Mouse (Mus musculus): ENCODE measurements around the gene Col28a1. TPM values are rescaled to one million over a fixed set of nuclear protein-coding genes. Genes with fewer than 3 reads are reported as not detected.

Gene Col28a1
- total and polyA plus RNA-seq, 3 experiments: 0.27 to 0.70 (median 0.32) TPM

GRCm38 (mm10) chr6:8172101-8172500 is 20.3 kb downstream of the Col28a1 start:
- intact Hi-C loops (cut with DNase I): no loop called here

GRCm38 (mm10) chr6:8164741-8165140 is 27.7 kb downstream of the Col28a1 start:
- no peaks in the 10 kb centered on the region for H3K27me3 ChIP-seq (ENCODE audit: control insufficient read depth, insufficient read depth, low read length)
- no peak for DNase-seq

More at GRCm38 (mm10) chr6:8172101-8172500, 20.3 kb downstream of the Col28a1 start:
- TF ChIP-seq CTCF (IDR thresholded peaks at IDR 0.05): no peak
- TF ChIP-seq POLR2A (IDR thresholded peaks at IDR 0.05; ENCODE audit: insufficient read depth, low read depth, low read length): no peak
- TF ChIP-seq EP300 (IDR thresholded peaks at IDR 0.05; ENCODE audit: insufficient read depth, low read depth, low read length): no peak
- no peak overlapping the region for H3K4me3 ChIP-seq
- H3K36me3 ChIP-seq (ENCODE audit: control insufficient read depth, insufficient read depth, low read length): no peaks in the 10 kb centered on the region
- peaks cover 3% of the 10 kb centered on the region for H3K4me1 ChIP-seq (ENCODE audit: control insufficient read depth, insufficient read depth, low read length)
- no peak overlapping the region for H3K27ac ChIP-seq
- 83% methylated on average over 1 of the region's 1 CpGs for WGBS
- H3K79me2 ChIP-seq (replicated peaks; ENCODE audit: control insufficient read depth, insufficient read depth, low read length): no peaks in the 10 kb centered on the region
- DNase-seq: no peak
- no peaks in the 10 kb centered on the region for H3K27me3 ChIP-seq (ENCODE audit: control insufficient read depth, insufficient read depth, low read length)
- H3K9ac ChIP-seq (ENCODE audit: low read depth, low read length): no peak overlapping the region

GRCm38 (mm10) chr6:8160001-8160400 is 32.4 kb downstream of the Col28a1 start:
- H3K79me2 ChIP-seq (replicated peaks; ENCODE audit: control insufficient read depth, insufficient read depth, low read length): no peaks in the 10 kb centered on the region
- H3K4me1 ChIP-seq (ENCODE audit: control insufficient read depth, insufficient read depth, low read length): peaks cover 3% of the 10 kb centered on the region
- 52% methylated on average over 2 of the region's 2 CpGs for WGBS
- no peak overlapping the region for H3K4me3 ChIP-seq
- no peak overlapping the region for H3K27ac ChIP-seq
- no peak for TF ChIP-seq POLR2A (IDR thresholded peaks at IDR 0.05; ENCODE audit: insufficient read depth, low read depth, low read length)
- no peak for TF ChIP-seq EP300 (IDR thresholded peaks at IDR 0.05; ENCODE audit: insufficient read depth, low read depth, low read length)
- no peak for TF ChIP-seq CTCF (IDR thresholded peaks at IDR 0.05)
- no peak overlapping the region for H3K9ac ChIP-seq (ENCODE audit: low read depth, low read length)
- H3K36me3 ChIP-seq (ENCODE audit: control insufficient read depth, insufficient read depth, low read length): no peaks in the 10 kb centered on the region
- H3K27me3 ChIP-seq (ENCODE audit: control insufficient read depth, insufficient read depth, low read length): no peaks in the 10 kb centered on the region
- no peak for DNase-seq
- intact Hi-C loops (cut with DNase I): no loop called here

More at GRCm38 (mm10) chr6:8164741-8165140, 27.7 kb downstream of the Col28a1 start:
- Histone ChIP-seq H3K27ac (no peak overlapping the region), H3K4me3 (no peak overlapping the region), H3K79me2 (replicated peaks; ENCODE audit: control insufficient read depth, insufficient read depth, low read length) (no peaks in the 10 kb centered on the region), H3K36me3 (ENCODE audit: control insufficient read depth, insufficient read depth, low read length) (no peaks in the 10 kb centered on the region), H3K4me1 (ENCODE audit: control insufficient read depth, insufficient read depth, low read length) (no peaks in the 10 kb centered on the region; the same call in 1 of the 2 replicates), H3K9ac (ENCODE audit: low read depth, low read length) (no peak overlapping the region)
- WGBS: 57% methylated on average over 1 of the region's 1 CpGs
- intact Hi-C loops (cut with DNase I): no loop called here
- TF ChIP-seq CTCF (IDR thresholded peaks at IDR 0.05) (no peak), EP300 (IDR thresholded peaks at IDR 0.05; ENCODE audit: insufficient read depth, low read depth, low read length) (no peak), POLR2A (IDR thresholded peaks at IDR 0.05; ENCODE audit: insufficient read depth, low read depth, low read length) (no peak)

- no peaks in the 10 kb centered on the region for H3K79me2 ChIP-seq (replicated peaks; ENCODE audit: control insufficient read depth, insufficient read depth, low read length)
- H3K27me3 ChIP-seq (ENCODE audit: control insufficient read depth, insufficient read depth, low read length): no peaks in the 10 kb centered on the region
- no peak for DNase-seq
- H3K4me3 ChIP-seq: no peak overlapping the region
- no peak for TF ChIP-seq EP300 (IDR thresholded peaks at IDR 0.05; ENCODE audit: insufficient read depth, low read depth, low read length)
- no peak for TF ChIP-seq POLR2A (IDR thresholded peaks at IDR 0.05; ENCODE audit: insufficient read depth, low read depth, low read length)
- no peak for TF ChIP-seq CTCF (IDR thresholded peaks at IDR 0.05)
- H3K4me1 ChIP-seq (ENCODE audit: control insufficient read depth, insufficient read depth, low read length): peaks cover 3% of the 10 kb centered on the region
- no peak overlapping the region for H3K27ac ChIP-seq
- no peaks in the 10 kb centered on the region for H3K36me3 ChIP-seq (ENCODE audit: control insufficient read depth, insufficient read depth, low read length)
- no peak overlapping the region for H3K9ac ChIP-seq (ENCODE audit: low read depth, low read length)
- intact Hi-C loops (cut with DNase I): no loop called here
Measured at GRCm38 (mm10) chr6:8157121-8157520, 35.3 kb downstream of the Col28a1 start.

- Histone ChIP-seq H3K27ac (no peak overlapping the region), H3K36me3 (ENCODE audit: control insufficient read depth, insufficient read depth, low read length) (no peaks in the 10 kb centered on the region), H3K79me2 (replicated peaks; ENCODE audit: control insufficient read depth, insufficient read depth, low read length) (no peaks in the 10 kb centered on the region), H3K4me3 (no peak overlapping the region), H3K4me1 (ENCODE audit: control insufficient read depth, insufficient read depth, low read length) (no peaks in the 10 kb centered on the region), H3K9ac (ENCODE audit: low read depth, low read length) (no peak overlapping the region), H3K27me3 (ENCODE audit: control insufficient read depth, insufficient read depth, low read length) (no peaks in the 10 kb centered on the region)
- DNase-seq: no peak
- 63% methylated on average over 10 of the region's 10 CpGs for WGBS
- TF ChIP-seq POLR2A (IDR thresholded peaks at IDR 0.05; ENCODE audit: insufficient read depth, low read depth, low read length) (no peak), EP300 (IDR thresholded peaks at IDR 0.05; ENCODE audit: insufficient read depth, low read depth, low read length) (no peak), CTCF (IDR thresholded peaks at IDR 0.05) (no peak)
- intact Hi-C loops (cut with DNase I): no loop called here
Measured at GRCm38 (mm10) chr6:8152551-8153361, 39.7 kb downstream of the Col28a1 start.

- no peak overlapping the region for H3K9ac ChIP-seq (ENCODE audit: low read depth, low read length)
- H3K27ac ChIP-seq: no peak overlapping the region
- no peaks in the 10 kb centered on the region for H3K36me3 ChIP-seq (ENCODE audit: control insufficient read depth, insufficient read depth, low read length)
- no peak for DNase-seq
- intact Hi-C loops (cut with DNase I): no loop called here
- TF ChIP-seq POLR2A (IDR thresholded peaks at IDR 0.05; ENCODE audit: insufficient read depth, low read depth, low read length) (no peak), EP300 (IDR thresholded peaks at IDR 0.05; ENCODE audit: insufficient read depth, low read depth, low read length) (no peak), CTCF (IDR thresholded peaks at IDR 0.05) (no peak)
- no peaks in the 10 kb centered on the region for H3K4me1 ChIP-seq (ENCODE audit: control insufficient read depth, insufficient read depth, low read length)
- H3K4me3 ChIP-seq: no peak overlapping the region
- WGBS: 80% methylated on average over 2 of the region's 2 CpGs
- no peaks in the 10 kb centered on the region for H3K27me3 ChIP-seq (ENCODE audit: control insufficient read depth, insufficient read depth, low read length)
- no peaks in the 10 kb centered on the region for H3K79me2 ChIP-seq (replicated peaks; ENCODE audit: control insufficient read depth, insufficient read depth, low read length)
Measured at GRCm38 (mm10) chr6:8148916-8149315, 43.5 kb downstream of the Col28a1 start.

Data from heart, adult 2 months (tissue).